Mouse (Mus musculus) c-Kit-negative CD71-positive TER-119-positive erythroid progenitor cells, embryonic 14.5 days (primary cell): ENCODE data around the gene Dusp22.

Experiments used
- DNase-seq: peaks from one replicate; pipeline ENCODE4 v3.0.0-alpha.2; 2013; ENCODE audit warnings: low read depth, low spot score

The Dusp22 gene

DNA sequence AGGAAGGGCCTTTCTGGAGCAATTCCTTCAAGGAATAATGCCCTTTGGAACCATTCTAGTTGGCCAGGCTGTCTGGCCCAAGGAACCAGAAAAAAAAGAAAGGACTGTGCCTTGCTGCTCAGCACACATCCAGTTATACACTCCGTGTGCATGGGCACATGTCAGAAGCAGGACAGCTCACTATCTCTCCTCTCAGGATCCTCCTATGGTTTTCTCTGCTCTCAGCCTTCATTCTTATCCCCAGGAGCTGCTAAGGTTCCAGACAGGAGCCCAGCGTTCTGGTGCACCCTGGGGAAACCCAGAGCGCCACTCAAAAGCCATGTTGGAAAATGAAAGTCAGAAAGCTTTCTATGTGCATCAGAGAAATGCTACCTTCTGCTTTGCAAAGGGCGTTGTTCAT lies 55.8 kb downstream of the Dusp22 start:
- no peak for DNase-seq

DNA sequence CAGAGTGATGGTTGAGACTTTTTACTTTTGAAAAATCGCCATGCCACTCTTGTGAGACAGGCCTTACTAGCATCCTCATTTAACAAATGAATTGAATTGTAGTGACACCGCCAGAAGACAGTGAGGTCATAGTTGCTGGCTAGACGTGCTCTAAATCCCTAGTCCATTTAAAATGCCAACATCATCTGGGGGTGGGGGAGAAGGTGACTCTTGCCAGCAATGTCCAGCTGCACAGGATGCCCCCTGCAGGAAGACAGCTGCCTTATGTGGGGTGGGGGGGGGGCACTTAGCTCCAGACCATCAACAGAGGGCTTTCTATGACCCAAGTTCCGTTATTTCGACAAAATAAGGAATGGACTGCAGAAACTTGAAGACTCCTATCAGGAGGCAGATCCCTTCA lies 56.8 kb downstream of the Dusp22 start:
- no peak for DNase-seq

DNA sequence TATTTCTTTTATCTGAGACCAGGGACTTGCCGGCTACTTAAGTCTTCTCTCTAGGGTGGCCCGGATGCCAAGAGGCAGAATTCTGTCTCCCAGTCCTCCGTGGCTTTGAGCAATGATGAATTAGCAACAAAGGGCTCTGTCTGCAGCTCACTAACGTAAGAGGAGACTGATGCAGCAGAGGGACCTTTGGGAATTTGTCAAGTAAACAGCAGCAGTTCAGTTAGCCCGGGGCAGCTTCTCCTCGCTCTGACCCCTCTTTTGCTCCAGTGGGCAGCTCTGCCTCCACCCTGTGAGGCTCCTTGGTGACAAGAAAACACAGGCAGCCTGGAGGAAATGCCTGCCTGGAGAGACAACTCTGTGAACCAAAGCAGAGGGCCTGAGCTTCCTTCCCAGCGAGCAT lies 62.8 kb downstream of the Dusp22 start:
- no peak for DNase-seq

DNA sequence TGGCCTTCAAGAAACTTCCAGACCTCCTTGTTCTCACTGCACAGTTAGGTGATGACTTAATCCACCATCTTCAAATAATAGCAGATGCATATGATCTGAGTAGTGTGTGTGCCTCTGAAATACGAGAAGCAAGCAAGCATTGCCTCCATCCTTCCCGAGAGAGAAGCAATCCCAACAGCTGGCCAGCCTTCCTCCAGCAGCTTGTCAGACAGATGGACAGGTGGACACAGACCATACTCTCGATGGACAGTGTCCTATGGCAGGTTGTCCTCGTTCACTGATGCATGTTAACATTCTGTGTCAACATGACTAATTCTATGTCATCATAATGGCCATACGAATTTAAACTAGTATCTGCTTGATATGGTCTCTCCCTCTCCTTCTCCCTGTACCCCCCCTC lies 63.5 kb downstream of the Dusp22 start:
- DNase-seq, result no peak

DNA sequence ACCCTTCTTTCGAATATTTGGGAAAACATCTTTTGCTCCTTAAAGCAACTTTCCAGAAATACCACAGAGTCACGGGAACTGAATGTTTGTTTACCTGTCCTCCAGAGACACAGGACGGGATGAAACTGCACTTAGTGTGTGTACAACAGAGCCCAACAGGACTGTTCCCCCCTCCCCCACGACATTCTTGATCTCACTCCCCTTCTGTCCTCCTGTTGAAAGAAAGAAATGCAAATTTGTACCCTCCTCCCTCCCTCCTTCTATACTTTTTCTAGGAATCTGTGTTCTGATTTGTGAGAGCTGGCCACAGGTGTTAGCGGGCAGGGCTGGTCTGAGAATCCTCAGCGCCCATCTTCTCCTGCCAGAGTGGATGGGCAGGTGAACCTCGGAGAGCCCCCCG lies 64.1 kb downstream of the Dusp22 start:
- no peak for DNase-seq

GRCm38 (mm10) chr13:30724691-30725271 lies 65.0 kb downstream of the Dusp22 start:
- no peak for DNase-seq

- DNase-seq, result no peak
Measured at GRCm38 (mm10) chr13:30726879-30727278, 67.1 kb downstream of the Dusp22 start.

DNA sequence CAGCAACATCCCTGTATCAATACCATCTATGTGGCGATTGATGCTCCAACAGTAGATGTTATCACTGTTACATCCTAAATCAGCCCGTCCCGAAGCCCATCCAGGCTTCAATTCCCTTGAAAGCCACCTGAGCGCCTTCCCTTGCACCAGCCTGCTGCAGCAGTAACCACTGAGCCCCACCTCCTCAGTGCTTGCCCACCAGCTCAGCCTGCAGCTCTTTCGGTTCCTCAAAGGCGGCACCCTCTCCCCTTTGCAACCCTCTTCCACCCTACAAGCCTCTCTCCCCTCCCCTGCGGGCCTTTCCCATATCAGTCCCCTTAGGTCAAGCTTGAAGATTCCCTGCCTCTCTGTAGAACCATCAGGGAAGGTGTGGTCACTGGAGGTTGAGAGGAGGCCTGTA lies 68.4 kb downstream of the Dusp22 start:
- no peak for DNase-seq

DNA sequence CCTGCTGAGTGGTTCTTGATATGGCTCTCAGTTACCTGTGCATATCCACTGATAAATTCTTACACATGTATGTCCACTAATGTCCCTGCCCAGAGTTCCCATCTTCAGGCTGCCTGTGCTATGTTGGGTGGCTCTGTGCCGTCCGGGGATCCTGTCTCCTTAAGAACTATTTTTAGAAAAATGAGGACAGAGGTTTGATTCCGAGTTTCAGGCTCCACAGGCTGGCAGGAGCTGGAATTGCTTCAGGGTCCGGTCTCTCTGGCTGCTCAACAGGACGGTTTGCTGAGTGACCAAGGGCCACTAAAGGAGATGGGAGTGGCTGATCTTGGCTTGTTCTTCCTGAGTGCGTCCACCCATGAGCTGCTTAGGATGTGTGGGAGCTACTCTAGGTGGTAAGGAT lies 69.4 kb downstream of the Dusp22 start:
- no peak for DNase-seq

GRCm38 (mm10) chr13:30730104-30730793 lies 70.5 kb downstream of the Dusp22 start:
- DNase-seq, result no peak

DNA sequence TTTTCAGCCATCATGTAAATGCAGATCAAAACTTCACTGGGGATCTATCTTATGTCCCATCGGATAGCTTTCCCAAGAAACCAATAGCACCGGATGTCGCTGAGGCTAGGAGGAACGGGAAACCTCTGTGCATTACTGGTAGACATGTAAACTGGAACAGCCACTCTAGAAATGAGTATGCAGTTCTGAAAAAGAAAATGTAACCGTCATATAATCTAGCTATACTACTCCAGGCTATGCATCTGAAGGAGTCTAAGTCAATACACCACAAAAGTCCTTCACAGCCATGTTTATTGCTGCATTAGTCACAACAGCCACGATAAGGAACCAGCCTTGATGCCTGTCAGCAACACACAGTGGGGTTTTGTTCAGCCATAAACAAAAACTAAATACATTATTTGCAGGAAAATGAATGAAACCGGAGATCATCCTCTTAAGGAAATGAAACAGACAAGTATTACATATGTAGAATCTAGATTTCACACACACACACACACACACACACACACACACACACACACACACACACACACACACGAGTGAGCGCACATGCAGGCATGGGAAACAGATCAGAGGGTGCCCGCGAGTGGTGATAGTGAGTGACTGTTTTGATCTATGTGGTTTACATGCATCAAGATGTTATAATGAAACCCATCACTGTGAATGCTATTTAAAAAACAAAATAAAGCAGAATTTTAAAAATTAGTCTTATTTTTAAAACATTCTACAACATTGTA lies 73.1 kb downstream of the Dusp22 start:
- DNase-seq, result no peak

DNA sequence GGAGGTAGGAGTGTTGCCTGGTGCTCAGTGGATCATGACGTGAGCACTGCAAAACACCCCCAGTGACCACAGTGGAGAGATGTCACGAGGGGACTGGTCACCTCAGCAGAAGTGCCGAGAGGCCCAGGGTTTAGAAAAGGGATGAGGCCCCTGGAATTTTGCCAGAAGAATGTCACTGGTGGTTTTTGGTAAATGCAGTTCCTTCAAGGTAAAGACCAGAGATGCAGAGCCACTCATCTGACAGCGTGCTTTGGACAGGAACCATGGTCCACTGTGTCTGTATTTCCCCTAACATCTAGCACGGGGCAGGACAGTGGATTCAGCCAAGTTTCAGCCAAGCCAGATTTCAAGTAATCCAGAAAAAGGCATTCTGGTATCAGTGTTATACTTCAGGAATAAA lies 76.9 kb downstream of the Dusp22 start:
- DNase-seq, result no peak

- no peak for DNase-seq
Measured at GRCm38 (mm10) chr13:30737257-30737656, 77.5 kb downstream of the Dusp22 start.

GRCm38 (mm10) chr13:30738310-30738840 lies 78.6 kb downstream of the Dusp22 start:
- no peak for DNase-seq

DNA sequence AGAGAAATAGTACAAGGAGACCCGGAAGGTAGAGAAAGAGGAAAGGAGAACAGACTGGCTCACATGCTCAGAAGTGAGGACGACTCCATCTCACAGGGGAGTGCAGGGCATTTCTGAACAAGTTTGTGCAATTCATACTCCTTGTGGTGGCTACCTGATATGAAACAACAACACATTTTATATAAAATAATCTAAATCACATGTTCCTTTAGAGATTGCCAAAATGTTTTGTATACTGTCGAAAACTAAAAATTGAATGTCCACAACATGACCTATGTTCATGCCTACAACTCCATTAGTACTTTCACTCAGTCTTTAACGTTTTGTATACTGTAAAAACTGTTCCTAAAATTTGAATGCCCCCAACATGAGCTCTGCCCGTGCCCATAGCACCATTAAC lies 81.4 kb downstream of the Dusp22 start:
- no peak for DNase-seq

DNA sequence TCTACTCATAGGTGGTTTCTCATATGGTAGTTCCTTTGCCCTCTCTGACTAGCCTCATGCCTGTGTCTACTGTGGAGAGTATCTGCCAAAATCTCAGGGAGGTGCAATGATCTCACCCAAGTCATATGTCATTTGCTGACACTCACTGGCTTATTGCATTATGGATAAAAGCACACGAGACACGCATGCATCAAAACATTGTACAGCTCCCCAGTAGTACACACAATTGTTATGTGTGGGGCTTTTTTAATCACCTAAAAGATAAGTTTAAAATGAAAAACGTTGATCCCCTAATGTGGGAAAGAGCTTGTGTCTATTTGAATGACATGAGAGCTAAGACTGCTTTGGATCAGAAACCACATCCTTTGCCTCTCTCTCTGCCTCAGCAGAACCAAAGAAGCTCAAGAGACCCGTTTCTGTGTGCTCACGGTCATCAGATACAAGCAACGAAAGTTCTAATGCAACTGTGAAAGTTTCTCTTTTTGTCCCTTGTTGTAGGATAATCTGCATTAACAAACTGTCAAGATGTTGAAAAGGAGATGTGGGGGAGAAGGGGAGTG lies 82.7 kb downstream of the Dusp22 start:
- DNase-seq, result no peak

GRCm38 (mm10) chr13:30745121-30745520 lies 85.3 kb downstream of the Dusp22 start:
- no peak for DNase-seq

DNA sequence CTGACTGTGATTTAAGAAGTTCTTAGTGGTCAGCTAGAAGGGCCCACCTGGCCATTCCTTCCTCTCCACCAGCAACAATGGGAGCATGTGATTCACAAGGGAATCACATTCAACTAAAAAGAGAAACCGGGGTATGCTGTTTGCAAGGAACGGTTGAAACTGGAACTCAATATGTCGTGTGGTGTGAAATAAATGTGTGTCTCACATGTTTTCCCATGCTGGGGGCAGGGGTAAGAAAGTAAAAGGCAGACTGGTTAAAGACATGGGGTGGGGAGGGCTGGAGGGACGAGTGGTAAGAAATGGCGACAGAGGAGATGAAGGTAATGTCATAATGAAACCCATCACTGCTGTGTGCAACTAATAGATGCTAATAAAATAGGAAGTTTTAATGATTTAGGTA lies 87.3 kb downstream of the Dusp22 start:
- no peak for DNase-seq

GRCm38 (mm10) chr13:30747504-30747903 lies 87.7 kb downstream of the Dusp22 start:
- no peak for DNase-seq

- DNase-seq, result no peak
Measured at GRCm38 (mm10) chr13:30748321-30748720, 88.5 kb downstream of the Dusp22 start.

DNA sequence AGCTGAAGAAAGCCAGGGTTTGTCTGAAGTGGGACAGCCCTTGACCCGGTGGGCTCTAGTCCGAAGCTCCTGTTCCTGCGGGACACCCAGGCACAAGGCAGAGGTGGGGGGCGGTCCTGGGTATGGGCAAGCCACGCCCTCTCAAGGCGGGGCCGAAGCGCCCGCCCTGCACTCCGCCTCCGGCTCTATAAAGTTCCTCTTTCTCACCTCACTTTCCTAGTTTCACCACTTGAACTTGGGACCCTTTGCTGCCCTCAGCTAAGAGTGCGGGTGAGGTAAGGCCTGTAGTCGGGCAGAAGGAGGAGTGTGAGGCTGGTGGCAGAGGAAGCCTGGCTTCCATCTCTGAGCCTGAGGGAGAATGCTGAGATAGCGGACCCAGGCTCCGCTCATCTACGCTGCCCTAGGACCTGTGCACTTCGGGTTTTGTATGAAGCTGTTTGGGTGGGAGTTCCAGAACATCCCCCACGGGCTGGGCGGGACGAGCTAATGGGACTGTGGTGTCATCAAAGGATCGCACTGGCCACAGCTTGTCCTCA lies 89.3 kb downstream of the Dusp22 start, which contains the start of gene Irf4:
TSS of gene Irf4 (plus strand) at position 206 of the 536 bp plus-strand sequence.
- no peak for DNase-seq

DNA sequence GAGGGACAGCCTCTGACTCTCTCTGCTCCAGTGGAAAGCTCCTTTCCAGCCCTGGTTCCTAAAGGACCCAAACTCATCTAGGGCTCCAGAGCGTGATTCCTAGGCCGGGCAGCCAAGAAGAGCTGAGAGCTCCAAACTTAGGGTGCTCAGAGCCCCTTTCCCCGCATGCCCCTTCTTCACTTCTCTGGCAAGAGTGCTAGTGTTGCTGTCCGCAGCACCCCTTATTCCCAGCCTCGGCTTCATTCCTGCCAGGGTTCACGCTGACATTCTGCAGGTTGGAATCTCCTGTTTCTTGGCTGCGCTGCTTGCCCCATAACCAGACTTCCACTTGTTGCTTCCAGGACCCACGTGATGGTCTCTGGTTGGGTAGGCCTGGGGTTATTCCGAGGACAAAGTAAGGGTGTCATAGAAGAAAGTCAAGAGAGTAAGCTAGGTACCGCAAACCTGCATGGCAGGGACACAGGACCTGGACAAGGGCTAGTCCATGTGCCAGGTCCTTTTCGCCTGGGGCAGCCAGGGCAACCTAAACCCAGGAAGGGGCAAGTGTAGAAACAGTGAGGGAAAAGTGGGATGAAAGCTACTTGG lies 89.8 kb downstream of the Dusp22 start:
- no peak for DNase-seq
